Mouse (Mus musculus) lung, postnatal 4 days (tissue): ENCODE measurements around the gene Anxa5.
A peak's percentile ranks its signal among the peaks of the same experiment; 100 is the strongest.

Experiments used
- DNase-seq, 2 experiments: peaks; one replicate each; pipeline ENCODE4 v3.0.0; 2021

Anxa5 gene

GRCm38 (mm10) chr3:36475532-36476087 lies at the start of gene Anxa5, which contains the start of gene 1810062G17Rik:
Gene Anxa5 (minus strand): TSS chr3:36475894.
Gene 1810062G17Rik (plus strand): TSS chr3:36475937.
- DNase-seq, result peak; percentile 99

- DNase-seq, result no peak
Measured at GRCm38 (mm10) chr3:36524466-36524865, 48.8 kb upstream of the Anxa5 start.

GRCm38 (mm10) chr3:36522137-36522536 lies 46.4 kb upstream of the Anxa5 start:
- no peak for DNase-seq

GRCm38 (mm10) chr3:36521073-36522060 lies 45.7 kb upstream of the Anxa5 start, which contains the start of gene Gm11549:
Gene Gm11549 (minus strand): TSS chr3:36521813.
- DNase-seq, result no peak

- DNase-seq, result no peak
Measured at GRCm38 (mm10) chr3:36516196-36516595, 40.5 kb upstream of the Anxa5 start.

GRCm38 (mm10) chr3:36511491-36511890 lies 35.8 kb upstream of the Anxa5 start:
- no peak for DNase-seq

GRCm38 (mm10) chr3:36505809-36506735 lies 30.4 kb upstream of the Anxa5 start:
- DNase-seq, result no peak

- no peak for DNase-seq
Measured at GRCm38 (mm10) chr3:36505306-36505705, 29.6 kb upstream of the Anxa5 start.

- no peak for DNase-seq
Measured at GRCm38 (mm10) chr3:36501546-36501945, 25.9 kb upstream of the Anxa5 start.

GRCm38 (mm10) chr3:36500976-36501375 lies 25.3 kb upstream of the Anxa5 start:
- DNase-seq, result no peak

- no peak for DNase-seq
Measured at GRCm38 (mm10) chr3:36499418-36499817, 23.7 kb upstream of the Anxa5 start.

GRCm38 (mm10) chr3:36498224-36498623 lies 22.5 kb upstream of the Anxa5 start:
- DNase-seq, result no peak

GRCm38 (mm10) chr3:36496746-36497145 lies 21.1 kb upstream of the Anxa5 start:
- DNase-seq, result peak; percentile 75 to 78

GRCm38 (mm10) chr3:36496273-36496672 lies 20.6 kb upstream of the Anxa5 start:
- DNase-seq, result no peak

GRCm38 (mm10) chr3:36495436-36495835 lies 19.7 kb upstream of the Anxa5 start:
- DNase-seq, result peak; percentile 85 to 90

- no peak for DNase-seq
Measured at GRCm38 (mm10) chr3:36494613-36495012, 18.9 kb upstream of the Anxa5 start.

- DNase-seq, result no peak
Measured at GRCm38 (mm10) chr3:36493641-36494283, 18.1 kb upstream of the Anxa5 start.

GRCm38 (mm10) chr3:36492716-36493391 lies 17.2 kb upstream of the Anxa5 start:
- DNase-seq, result no peak

GRCm38 (mm10) chr3:36491535-36491934 lies 15.8 kb upstream of the Anxa5 start:
- no peak for DNase-seq

GRCm38 (mm10) chr3:36489590-36489910 lies 13.9 kb upstream of the Anxa5 start:
- DNase-seq, result no peak

- DNase-seq, result no peak
Measured at GRCm38 (mm10) chr3:36488899-36489589, 13.3 kb upstream of the Anxa5 start.
